Mouse (Mus musculus) retina, embryonic 14.5 days (tissue): ENCODE data around the gene Aldh1a2.
A peak's percentile ranks its signal among the peaks of the same experiment; 100 is the strongest.

Experiments used
- DNase-seq: peaks from one replicate; pipeline ENCODE4 v3.0.0-alpha.2; 2015; ENCODE audit warnings: low spot score

Aldh1a2 gene

DNA sequence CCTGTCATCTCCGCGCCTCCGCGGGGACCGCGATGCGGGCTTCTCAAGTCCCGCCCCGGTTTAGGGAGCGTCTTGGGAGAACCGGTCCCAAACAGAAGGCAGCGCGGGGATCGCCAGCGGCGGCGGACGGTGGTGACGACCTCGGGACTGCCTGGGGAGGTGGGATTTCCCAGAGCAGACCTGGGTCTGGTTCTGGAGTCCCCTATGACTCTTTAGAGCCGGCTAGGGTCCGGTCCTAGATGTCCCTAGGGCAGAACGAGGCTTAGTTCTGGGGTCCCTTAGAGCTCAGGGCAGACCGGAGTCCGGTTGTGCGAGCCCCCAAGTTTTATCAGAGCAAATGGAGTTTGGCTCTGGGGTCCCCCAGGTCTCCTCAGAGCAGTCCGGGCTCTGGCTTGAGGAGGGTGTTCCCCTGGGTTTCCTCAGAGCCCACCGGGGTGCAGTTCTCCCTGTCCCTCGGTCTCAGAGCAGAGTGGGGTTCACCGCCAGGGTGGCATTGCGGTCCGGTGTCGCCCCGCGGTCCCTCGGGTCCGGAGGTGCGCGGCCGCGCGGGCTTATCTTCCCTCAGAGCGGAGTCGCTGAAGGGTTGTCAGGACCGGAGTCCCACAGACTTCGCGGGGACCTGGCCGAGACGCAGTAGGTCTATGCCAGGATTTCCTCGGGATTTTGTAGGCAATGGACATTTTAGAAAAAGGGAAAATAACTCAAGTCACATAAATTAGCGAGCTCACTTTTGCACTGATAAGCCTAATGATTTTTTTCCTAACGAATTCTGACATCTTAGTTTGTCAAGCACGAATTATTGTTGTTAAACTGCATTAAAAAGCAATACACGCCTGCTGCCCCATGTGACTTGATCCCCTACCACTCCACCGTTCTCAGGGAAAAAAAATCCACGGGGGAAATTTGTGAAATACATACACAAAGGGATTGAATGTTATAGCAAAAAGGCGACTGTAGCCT lies 727 bp downstream of the Aldh1a2 start:
- DNase-seq = peak; percentile 58

DNA sequence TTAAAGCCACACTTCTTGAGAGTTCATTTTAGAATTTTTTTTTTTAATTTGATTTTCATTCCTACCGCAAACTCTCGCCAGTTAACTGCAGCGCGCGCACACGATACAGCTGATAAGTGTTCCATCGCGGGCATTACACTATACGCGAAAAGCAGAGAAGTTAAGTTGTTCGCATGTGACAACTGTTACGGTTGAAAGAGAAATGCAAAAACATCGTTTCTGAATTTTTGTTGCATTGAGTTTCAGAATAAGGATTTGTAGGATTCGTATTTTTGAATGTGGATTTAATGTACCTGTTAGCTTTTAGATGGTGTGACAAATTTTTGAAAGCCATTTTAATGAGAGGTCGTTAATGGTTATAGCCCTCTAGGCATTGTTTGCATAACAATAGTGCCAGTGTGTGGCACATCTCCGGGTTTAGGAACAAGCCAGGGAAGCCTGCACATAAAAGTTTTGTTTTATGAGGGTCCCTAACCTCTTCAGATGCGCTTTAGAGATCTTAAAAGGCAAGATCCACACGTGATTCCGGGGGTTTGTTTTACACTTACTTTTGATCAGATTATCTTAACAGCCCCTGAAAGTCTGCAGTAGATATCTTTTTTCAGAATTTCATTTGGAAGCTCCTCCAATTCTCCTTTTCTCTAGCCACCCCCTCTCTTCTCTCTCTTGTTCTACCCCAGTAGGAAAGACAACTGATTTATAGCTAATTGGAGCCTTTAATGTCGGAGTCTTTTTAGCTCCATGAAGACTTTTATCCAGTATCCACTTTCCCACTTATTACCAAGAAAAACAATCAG lies 1.6 kb downstream of the Aldh1a2 start:
- peak; percentile 52 for DNase-seq

DNA sequence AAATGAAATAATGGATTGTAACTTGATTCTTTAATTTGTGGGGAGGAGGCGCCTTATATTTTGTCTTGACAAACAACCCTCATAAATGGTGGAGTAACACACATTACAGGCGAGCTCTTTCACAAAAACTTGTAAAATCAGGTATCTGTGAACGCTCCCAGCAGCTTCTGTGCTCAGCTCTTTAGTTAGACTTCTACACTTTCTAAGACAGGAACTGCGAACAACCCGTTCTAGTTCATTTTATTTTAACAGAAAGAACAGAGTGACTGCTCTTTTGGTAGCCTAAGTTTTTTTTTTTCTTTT lies 2.2 kb downstream of the Aldh1a2 start:
- peak; percentile 34 for DNase-seq

DNA sequence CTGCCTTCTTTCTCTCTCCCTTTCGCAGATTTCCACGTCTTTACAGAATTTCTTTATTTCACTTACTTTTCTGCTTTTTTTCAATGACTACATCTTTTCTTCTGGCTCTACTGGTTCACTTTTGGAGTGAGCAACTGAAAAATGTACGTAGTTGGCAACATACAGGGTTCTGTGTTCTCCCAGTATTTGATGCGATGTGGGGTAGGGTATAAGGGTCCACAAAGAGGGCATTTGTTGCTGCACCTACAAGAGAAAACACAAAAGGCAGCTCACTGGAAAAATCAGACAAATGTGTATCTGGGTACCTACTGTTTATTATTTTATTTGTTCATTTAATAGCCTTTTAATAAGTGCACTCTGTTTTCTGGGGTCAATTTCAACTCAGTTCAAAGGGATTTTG lies 3.6 kb downstream of the Aldh1a2 start:
- no peak for DNase-seq

DNA sequence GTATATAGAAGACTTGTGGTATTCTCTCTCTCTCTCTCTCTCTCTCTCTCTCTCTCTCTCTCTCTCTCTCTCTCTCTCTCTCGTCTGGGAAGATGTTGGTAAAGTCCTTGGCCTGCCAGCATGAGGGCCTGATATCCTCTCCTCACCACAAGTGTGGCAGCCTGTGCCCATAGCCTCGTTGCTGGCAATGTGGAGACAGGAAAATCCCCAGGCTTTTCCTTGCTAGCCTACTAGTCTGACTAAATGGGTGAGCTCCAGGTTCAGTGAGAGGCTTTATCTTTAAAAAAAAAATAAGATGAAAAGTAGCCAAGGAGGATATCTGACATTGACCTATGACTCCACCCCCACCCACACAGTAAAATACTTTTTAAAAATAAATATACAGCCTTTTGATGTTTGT lies 4.8 kb downstream of the Aldh1a2 start:
- DNase-seq = no peak

DNA sequence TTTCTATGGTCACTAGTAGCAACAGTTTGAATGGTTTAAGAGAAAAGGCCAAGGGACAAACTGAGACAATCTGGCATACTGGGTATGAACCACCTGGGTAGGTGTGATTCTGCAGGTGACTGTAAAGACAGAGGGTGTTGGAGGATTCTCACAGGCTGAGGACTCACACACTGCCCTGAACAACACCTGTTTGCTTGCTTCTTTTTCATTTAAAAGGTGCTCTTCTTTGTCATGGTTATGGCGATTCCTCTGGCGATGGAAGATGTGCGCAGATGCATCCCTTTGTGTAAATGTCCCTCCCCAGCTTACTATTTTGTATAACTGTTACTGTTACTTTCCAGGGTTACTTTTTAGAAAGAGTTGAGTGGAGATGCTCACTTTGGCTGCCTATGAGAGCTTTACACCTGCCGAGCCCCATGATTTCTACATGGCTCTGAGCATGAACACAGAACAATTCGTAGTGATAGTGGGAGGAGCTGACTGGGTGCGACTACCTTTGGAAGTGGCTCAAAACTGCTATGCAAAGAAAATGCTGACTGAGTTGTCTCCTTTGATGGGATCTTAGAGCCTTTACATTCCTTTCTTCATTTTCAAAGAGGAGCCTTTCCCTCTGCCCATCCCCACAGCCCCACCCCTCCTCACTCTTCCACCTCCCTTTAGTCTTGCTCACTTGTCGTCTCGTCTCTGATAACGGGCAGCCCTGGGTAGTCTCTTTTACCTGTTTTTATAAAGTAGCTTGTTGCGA lies 11.8 kb downstream of the Aldh1a2 start:
- DNase-seq = no peak

DNA sequence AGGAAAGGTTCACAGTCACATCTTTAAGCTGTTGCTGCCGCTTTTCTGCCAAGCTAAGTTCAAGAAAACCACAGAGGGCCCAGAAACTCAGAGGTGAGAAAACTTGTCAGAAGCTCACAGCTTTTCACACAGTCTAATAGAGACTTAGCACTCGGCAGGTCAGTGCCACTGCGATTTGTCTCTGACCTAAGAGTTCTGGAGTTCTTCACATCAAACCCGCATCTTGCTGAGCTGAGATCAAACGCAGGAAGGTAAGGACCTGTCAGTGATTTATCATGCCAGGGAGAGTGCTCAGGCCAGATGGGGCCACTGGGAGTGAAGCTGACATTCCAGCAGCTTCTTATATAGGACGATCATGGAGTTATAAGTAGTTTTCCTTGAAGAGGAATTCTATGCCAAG lies 14.4 kb downstream of the Aldh1a2 start:
- no peak for DNase-seq

DNA sequence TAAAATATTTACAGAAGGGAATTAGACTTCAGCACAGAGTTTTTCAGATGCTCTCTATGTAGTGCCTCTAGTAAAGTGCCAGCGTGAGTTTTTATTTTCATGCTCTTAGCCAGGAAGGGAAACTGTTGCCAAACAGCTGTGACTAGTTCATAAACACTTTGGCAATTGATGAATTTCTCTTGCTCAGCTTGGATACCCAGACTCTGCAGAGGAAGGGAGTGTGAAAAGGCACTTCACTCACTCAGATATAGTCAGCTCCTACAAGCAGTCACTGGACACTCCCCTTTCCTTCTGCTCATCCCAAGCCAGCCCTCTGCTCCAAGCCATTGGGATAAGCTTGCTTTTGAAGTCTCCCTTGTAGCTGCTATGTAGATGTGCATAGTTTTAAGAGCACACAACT lies 21.0 kb downstream of the Aldh1a2 start:
- DNase-seq = no peak

DNA sequence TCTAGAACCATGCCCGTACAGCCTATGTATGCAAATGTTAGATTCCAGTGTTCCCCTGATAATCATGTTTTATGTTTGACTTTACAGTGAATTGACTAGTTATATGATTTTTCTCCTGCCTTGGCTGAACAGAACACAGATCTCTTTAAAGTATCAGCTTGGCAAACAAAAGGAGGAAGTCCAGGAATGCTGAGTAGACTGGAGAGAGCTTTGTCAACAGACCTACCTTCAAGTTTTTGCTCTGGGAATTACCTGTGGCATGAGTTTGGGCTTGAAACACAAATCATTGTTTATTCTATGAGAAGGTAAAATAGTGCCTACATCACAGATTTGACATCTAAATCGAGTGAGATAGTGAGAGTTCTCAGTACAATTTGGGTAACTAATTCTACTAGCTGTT lies 24.3 kb downstream of the Aldh1a2 start:
- DNase-seq = no peak

DNA sequence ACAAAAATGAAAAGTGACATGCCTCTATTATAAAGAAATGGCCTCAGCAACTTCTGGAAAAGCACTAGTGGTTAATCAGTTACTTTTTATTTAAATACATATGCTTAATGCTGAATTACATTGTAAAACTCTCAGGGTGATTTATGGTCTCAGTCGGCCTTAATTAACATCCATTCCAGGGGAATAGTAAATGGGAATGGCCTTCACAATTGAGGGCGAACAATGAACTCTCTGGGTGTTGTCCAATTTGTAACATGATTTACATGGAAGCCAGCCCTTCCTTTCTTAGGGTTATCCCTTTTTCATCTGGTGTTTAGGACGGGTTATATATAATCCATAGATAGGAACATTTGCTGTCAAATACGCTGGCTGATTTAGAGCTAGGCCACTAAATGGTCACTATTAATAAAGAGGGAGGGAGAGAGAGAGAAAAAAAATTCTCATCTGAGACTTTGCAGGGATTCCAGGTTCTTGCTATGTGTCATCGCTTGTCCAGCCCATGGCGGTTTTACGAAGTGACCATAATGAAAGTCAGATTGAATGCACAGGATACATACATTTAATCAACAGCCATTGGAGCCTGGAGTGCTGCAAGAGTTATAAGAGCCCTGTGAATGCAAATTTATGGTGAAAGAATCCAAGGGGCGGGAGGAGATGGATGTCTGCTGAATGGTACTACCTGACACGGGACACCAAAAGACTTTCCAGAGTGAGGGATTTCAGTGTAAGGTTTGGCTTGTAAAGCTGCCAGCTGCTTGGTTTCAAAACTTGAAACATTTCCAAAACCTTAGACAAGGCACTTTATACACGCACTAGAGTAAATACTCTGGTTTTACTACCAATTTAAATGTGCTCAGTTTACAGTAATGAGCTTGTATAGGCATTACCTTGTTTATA lies 26.2 kb downstream of the Aldh1a2 start:
- no peak for DNase-seq

DNA sequence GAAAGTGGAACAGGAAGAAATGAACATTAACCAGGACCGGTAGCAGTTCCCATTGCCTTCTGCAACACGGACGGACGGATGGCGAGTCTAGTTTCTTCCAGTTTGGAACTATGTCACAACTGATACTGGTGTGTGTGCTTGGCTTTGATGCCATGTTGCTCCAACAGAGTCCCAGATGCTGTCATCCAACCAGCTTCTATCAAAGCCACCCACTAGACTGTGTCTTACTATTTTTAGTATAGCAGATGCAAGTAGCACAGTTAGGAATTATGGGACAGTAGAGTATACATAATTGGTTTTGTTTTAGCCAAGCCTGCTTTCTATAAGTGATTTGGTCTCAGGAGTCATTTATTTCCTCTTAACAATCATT lies 26.8 kb downstream of the Aldh1a2 start:
- no peak for DNase-seq

DNA sequence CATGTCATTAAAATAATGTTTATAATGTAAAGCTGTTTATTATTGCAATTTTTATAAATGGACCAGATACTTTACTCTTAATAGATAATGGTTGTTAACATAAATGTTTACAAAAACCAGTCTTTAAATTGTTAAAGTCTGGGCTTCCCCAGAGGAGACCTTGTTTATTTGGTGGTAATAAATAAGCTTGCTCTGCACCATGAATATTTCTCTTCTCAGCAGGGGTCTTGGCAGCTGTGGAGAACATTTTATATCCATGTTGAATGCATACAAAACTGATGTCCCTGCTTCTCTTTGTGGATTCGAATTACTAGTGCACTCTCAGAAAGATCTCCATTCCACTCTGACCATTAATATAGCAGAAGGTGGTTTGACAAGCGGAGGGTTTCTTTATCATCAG lies 38.8 kb downstream of the Aldh1a2 start:
- no peak for DNase-seq

DNA sequence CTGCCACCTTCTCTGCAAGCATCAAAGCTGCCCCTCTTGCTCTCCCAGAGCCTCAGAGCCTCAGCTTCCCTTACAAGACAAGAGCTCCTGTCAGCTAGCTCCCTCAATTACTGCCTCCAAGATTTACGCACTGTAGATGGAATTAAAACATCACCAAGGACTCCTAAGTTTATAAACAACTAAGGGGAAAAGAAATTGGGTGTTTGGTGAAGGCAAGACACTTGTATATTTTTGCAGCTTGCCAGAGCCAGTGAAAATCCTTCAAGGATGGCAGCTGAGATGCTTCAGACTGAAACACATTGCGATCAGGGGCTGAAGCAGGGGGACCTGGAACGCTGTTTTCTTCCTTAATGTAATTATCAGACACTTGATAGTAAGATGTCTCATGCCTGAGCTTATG lies 47.1 kb downstream of the Aldh1a2 start:
- DNase-seq = no peak

DNA sequence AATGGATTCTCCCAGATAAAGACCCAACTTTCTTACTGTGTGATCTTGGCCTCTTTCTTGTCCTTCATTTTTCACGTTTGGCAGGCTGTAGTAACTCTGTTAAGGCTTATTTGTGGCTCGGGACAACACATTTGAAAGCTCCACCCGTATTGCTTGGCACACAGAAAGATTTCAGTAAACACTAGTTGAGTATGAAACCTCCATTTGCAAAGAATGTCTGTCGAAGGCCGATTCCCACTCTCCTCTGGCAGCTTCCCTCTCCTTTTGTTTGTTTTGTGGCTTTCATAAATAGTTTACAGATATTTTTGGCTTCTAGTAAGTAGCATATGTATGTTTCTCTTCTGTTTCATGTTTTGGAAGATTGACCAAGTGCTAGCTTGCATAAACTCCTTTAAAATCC lies 54.1 kb downstream of the Aldh1a2 start:
- no peak for DNase-seq

DNA sequence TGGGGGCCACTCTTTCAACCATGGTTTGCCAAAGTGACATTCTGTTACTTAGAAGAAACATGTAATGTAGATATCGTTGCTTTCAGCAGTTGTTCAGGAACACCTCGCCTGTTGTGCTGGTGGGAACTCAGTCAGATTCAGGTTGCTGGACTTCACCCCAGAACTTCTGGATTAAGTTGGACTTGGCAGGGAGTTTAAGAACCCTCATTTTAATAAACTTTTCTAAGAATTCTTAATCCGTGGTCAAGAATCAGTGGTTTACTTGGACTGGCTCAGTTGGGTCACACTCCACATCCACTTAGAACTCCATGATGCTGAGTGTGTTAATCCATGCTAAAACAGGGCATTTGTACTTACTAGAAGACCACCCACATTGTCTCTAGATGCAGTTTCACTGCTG lies 54.6 kb downstream of the Aldh1a2 start:
- DNase-seq = no peak

DNA sequence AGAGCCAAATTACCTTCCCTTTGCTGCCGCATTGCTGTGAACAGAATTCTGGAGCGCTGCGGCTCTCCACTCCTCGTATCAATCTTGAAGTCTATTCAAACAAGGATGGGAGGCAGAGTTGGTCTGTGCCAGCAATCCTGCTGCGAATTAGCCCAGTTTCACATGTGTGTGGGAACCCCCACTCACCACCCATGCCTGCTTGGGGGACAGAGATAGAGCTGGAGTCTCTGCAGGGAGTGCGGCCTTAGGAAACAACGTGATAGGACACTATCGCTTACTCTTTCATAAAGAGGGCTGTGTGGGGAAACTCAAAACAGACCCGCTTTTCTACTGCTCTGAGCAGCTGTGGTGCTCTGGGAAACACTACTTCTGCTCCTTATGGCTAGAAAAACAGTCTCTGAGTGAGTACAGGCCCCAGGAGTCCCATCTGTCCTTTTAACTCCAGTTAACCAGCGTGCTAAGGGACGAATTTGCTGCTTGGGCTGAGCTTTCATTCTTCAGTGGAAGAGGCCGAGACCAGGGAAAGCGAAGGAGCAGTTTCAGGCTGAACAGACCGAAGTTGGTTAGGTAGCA lies 60.6 kb downstream of the Aldh1a2 start:
- peak; percentile 5 for DNase-seq

DNA sequence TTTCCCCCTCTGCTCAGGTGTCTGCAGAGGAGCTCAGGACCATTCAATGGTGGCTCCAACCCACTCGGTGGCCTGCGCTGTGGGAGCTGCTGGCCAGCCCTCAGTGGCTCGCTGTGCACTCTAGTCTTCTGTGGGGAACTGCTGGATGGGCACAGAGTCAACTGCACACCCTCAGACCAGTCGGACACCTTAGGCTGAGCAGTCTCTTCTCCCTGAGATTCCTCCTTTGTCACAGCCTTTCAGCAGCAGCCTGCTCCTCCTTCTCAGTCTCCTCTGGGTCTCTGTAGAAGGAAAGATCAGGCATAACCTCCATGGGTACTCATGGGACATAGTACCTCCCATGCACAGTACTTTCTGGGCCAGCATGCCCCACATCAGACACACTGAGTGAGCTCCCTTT lies 63.2 kb downstream of the Aldh1a2 start:
- no peak for DNase-seq

DNA sequence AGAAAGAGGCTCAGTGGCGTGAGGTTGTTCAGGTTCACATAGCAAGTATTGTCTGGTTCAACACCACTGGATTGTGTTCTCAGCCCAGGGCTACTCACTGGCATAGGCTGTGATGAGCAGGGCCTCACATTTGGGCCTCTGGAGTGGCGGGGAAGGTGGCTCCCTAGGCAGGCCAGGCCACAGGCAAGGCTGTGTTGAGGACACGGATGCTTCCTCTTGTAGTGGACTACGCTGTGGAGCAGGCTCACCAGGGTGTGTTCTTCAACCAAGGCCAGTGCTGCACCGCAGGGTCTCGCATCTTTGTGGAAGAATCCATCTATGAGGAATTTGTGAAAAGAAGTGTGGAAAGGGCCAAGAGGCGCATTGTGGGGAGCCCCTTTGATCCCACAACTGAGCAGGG lies 67.6 kb downstream of the Aldh1a2 start:
- no peak for DNase-seq

DNA sequence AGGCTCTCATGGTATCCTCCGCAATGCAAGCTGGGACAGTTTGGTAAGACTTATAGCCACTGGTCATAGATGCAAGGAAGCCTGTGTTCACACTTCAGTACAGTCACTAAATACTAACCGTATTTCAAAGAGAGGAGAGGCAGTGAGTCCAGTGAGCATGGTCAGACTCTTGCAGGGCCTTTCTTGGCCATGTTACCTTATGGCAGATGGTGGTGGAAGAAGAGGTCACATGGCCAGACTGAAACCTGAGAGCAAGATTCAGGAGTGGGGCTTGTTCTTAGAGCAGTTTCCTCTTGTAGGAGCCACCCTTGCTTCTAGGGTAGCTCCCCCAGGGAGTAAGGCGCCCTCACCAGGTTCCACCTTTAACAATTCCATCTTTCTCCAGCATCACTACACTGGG lies 69.6 kb downstream of the Aldh1a2 start:
- no peak for DNase-seq

DNA sequence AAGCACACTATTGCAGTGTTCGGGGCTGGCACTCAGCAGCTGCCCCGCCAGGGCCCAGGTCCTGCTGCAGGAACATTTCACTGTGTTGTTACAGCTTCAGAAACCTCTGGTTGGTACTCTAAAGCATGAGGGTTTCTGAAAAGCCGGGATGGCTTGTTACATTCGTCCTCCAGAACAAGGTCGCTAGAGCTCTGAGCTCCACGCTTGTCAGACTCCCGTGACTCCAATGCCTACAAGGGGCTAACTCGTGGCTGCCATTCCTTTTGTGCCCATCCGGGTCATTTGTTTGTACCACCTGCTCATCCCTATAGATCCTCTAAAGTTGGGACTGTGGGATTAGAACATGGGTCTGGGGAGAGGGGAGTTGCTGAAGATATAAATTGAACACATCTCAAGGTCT lies 70.8 kb downstream of the Aldh1a2 start:
- no peak for DNase-seq

DNA sequence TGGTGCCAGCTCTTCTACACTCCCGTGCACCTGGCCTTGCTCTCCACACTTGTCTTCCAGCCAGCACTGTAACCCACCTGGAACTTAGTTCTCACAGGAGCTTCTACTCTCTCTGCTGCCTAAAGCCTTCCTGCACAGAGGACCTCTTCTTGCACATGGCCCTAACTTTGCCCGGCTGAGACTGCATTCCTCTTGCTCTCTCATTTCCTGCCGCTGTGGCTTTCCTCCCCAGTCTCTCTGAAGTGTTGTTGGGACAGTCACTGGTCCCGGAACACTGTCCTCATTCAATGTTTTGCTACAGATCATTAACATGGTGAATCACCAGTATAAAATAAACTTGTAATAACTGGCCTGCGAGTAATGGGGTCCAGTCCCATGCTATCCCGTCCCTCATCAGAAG lies 73.1 kb downstream of the Aldh1a2 start:
- no peak for DNase-seq
